10 mouse cellular contexts compared by ENCODE assay signal in genomic region chr19:28382168-28382911, GRCm38 (mm10).
A peak's percentile ranks its signal among the peaks of the same experiment; 100 is the strongest.
DNase-seq lines count a peak whose midpoint lies in the region; ATAC-seq lines count a peak whose summit lies in the region.
"Had no signal": no experiment of that assay in that cellular context is flagged by ENCODE, and none has a peak within 500 bp of the region (broad histone marks: within the 10 kb centered on the region; RNA-seq: fewer than 3 reads in every experiment).

No protein-coding gene starts in this region.

- no peak overlapping the region for H3K4me2 ChIP-seq in kidney, embryonic 14.5 days (replicated peaks; ENCODE audit: low read depth, low read length)
- no peak overlapping the region for H3K4me2 ChIP-seq in hindbrain, embryonic 14.5 days (replicated peaks)
- H3K4me2 ChIP-seq in midbrain, embryonic 15.5 days = no peak overlapping the region

- 0 out of 2 replicates have a peak, but pooled peaks have one; percentile 32 for ATAC-seq in kidney, embryonic 14.5 days (ENCODE audit: low FRiP score, low TSS enrichment)
- ATAC-seq in hindbrain, embryonic 14.5 days (ENCODE audit: low FRiP score) = peak; percentile 80; the same call in 1 of the 2 replicates
- peak; percentile 80 for ATAC-seq in midbrain, embryonic 15.5 days (replicated peaks)
- ATAC-seq: CD4-positive, CD25-positive, alpha-beta regulatory T cell, adult 4 months had no signal

- no peaks in the 10 kb centered on the region for H3K9me3 ChIP-seq in kidney, embryonic 14.5 days (ENCODE audit: control insufficient read depth, low read length)
- no peaks in the 10 kb centered on the region for H3K9me3 ChIP-seq in hindbrain, embryonic 14.5 days (ENCODE audit: control insufficient read depth, low read length)
- H3K9me3 ChIP-seq in midbrain, embryonic 15.5 days = no peaks in the 10 kb centered on the region

- no peak for DNase-seq in kidney, adult 18-20 months
- peak; percentile 52 for DNase-seq in embryo, embryonic 11 days
- no peak for DNase-seq in hindbrain, embryonic 14.5 days (ENCODE audit: low spot score)
- DNase-seq in thymus, postnatal 25 days = no peak
- DNase-seq in cerebellum, postnatal 36 days = no peak
- no peak for DNase-seq in cerebellum, postnatal 4 days (ENCODE audit: low spot score in 2 of 2)

- no peaks in the 10 kb centered on the region for H3K36me3 ChIP-seq in kidney, embryonic 14.5 days (ENCODE audit: control insufficient read depth, insufficient read depth, low read length)
- no peaks in the 10 kb centered on the region for H3K36me3 ChIP-seq in hindbrain, embryonic 14.5 days (replicated peaks; ENCODE audit: control insufficient read depth, insufficient read depth)
- H3K36me3 ChIP-seq in midbrain, embryonic 15.5 days (replicated peaks) = no peaks in the 10 kb centered on the region

- no peaks in the 10 kb centered on the region for H3K27me3 ChIP-seq in kidney, embryonic 14.5 days (ENCODE audit: control insufficient read depth, insufficient read depth, low read length)
- H3K27me3 ChIP-seq in hindbrain, embryonic 14.5 days (ENCODE audit: control insufficient read depth, insufficient read depth, low read length) = no peaks in the 10 kb centered on the region
- H3K27me3 ChIP-seq in midbrain, embryonic 15.5 days (replicated peaks) = no peaks in the 10 kb centered on the region

- H3K4me3 ChIP-seq in kidney, embryonic 14.5 days (ENCODE audit: low read length) = no peak overlapping the region
- no peak overlapping the region for H3K4me3 ChIP-seq in hindbrain, embryonic 14.5 days (replicated peaks; ENCODE audit: low read length)
- H3K4me3 ChIP-seq in midbrain, embryonic 15.5 days = no peak overlapping the region

- H3K27ac ChIP-seq in kidney, embryonic 14.5 days (ENCODE audit: low read depth, low read length) = no peak overlapping the region
- H3K27ac ChIP-seq in hindbrain, embryonic 14.5 days = peak overlapping the region; percentile 1; the same call in 1 of the 2 replicates
- H3K27ac ChIP-seq in midbrain, embryonic 15.5 days = 0 out of 2 replicates have a peak overlapping the region, but pooled peaks have one; percentile 24
- H3K27ac ChIP-seq: liver, embryonic 14.5 days had no signal

- no peak overlapping the region for H3K9ac ChIP-seq in kidney, embryonic 14.5 days (ENCODE audit: low read depth, low read length)
- H3K9ac ChIP-seq in hindbrain, embryonic 14.5 days = no peak overlapping the region
- H3K9ac ChIP-seq in midbrain, embryonic 15.5 days = no peak overlapping the region
- H3K9ac ChIP-seq: liver, embryonic 14.5 days had no signal

- no peaks in the 10 kb centered on the region for H3K4me1 ChIP-seq in kidney, embryonic 14.5 days (ENCODE audit: control insufficient read depth, insufficient read depth, low read length)
- H3K4me1 ChIP-seq in hindbrain, embryonic 14.5 days (replicated peaks; ENCODE audit: control insufficient read depth, insufficient read depth, low read length) = peaks cover 9% of the 10 kb centered on the region
- H3K4me1 ChIP-seq in midbrain, embryonic 15.5 days = peaks cover 14% of the 10 kb centered on the region

- WGBS in kidney, embryonic 14.5 days = 54% methylated on average over 10 of the region's 10 CpGs
- WGBS in hindbrain, embryonic 14.5 days = 14% methylated on average over 10 of the region's 10 CpGs
- 17% methylated on average over 10 of the region's 10 CpGs for WGBS in midbrain, embryonic 15.5 days
